Comparison of ENCODE assay signal across 8 mouse cellular contexts in genomic region chrX:98149724-98150392, GRCm38 (mm10). TPM values are rescaled to one million over a fixed set of nuclear protein-coding genes. Genes with fewer than 3 reads are reported as not detected.
DNase-seq lines count a peak whose midpoint lies in the region; ATAC-seq and TF ChIP-seq lines count a peak whose summit lies in the region.

No protein-coding gene starts in this region.

- no peak for DNase-seq in lung, postnatal 10 days
- DNase-seq in adrenal gland, postnatal 36 days = peak; percentile 39 to 55
- peak; percentile 53 for DNase-seq in gastrocnemius, adult 2 months
- peak; percentile 3 for DNase-seq in hindbrain, postnatal 0 days (ENCODE audit: low spot score)
- DNase-seq in retina, embryonic 14.5 days (ENCODE audit: low spot score) = peak; percentile 15
- no peak for DNase-seq in ovary, adult 18-20 months (ENCODE audit: low spot score)

- H3K9me3 ChIP-seq in lung, embryonic 15.5 days = no peaks in the 10 kb centered on the region
- no peaks in the 10 kb centered on the region for H3K9me3 ChIP-seq in hindbrain, postnatal 0 days (ENCODE audit: low read length)
- H3K9me3 ChIP-seq in limb, embryonic 15.5 days = no peaks in the 10 kb centered on the region

- peaks cover 55% of the 10 kb centered on the region for H3K27me3 ChIP-seq in lung, embryonic 15.5 days
- H3K27me3 ChIP-seq in hindbrain, postnatal 0 days (ENCODE audit: insufficient read depth, low read length) = peaks cover 4% of the 10 kb centered on the region; the same call in 1 of the 2 replicates
- H3K27me3 ChIP-seq in limb, embryonic 15.5 days = peaks cover 40% of the 10 kb centered on the region

- no peak for ATAC-seq in lung, embryonic 15.5 days (ENCODE audit: borderline replicate concordance, extremely low read depth, low FRiP score, low TSS enrichment)
- ATAC-seq in hindbrain, postnatal 0 days = peak; percentile 61
- no peak for ATAC-seq in limb, embryonic 15.5 days (ENCODE audit: insufficient number of reproducible peaks, low FRiP score, low TSS enrichment, low read depth)

- H3K27ac ChIP-seq in lung, embryonic 15.5 days = no peak overlapping the region
- H3K27ac ChIP-seq in gastrocnemius, adult 2 months = peak overlapping the region; percentile 86
- H3K27ac ChIP-seq in hindbrain, postnatal 0 days = no peak overlapping the region
- H3K27ac ChIP-seq in limb, embryonic 15.5 days = no peak overlapping the region

- peak overlapping the region; percentile 31 for H3K4me3 ChIP-seq in lung, embryonic 15.5 days
- peak overlapping the region; percentile 80 for H3K4me3 ChIP-seq in gastrocnemius, adult 2 months
- peak overlapping the region; percentile 40 for H3K4me3 ChIP-seq in hindbrain, postnatal 0 days (ENCODE audit: low read length)
- peak overlapping the region; percentile 39 for H3K4me3 ChIP-seq in limb, embryonic 15.5 days

- H3K4me1 ChIP-seq in lung, embryonic 15.5 days = no peaks in the 10 kb centered on the region
- no peaks in the 10 kb centered on the region for H3K4me1 ChIP-seq in hindbrain, postnatal 0 days (ENCODE audit: insufficient read depth, low read length)
- H3K4me1 ChIP-seq in limb, embryonic 15.5 days = peaks cover 23% of the 10 kb centered on the region; the same call in 1 of the 2 replicates

- intact Hi-C loops in gastrocnemius, adult 2 months (cut with DNase I) = loop anchor here (2.0 to 10.0 kb wide), 3 partner anchors 67 to 231 kb away; no protein-coding TSS in a partner anchor

- H3K36me3 ChIP-seq in lung, embryonic 15.5 days = no peaks in the 10 kb centered on the region
- no peaks in the 10 kb centered on the region for H3K36me3 ChIP-seq in hindbrain, postnatal 0 days (ENCODE audit: insufficient read depth, low read length)
- H3K36me3 ChIP-seq in limb, embryonic 15.5 days = no peaks in the 10 kb centered on the region

- WGBS in lung, embryonic 15.5 days = 18% methylated on average over 24 of the region's 30 CpGs
- 23% methylated on average over 27 of the region's 30 CpGs for WGBS in hindbrain, postnatal 0 days
- WGBS in limb, embryonic 15.5 days = 23% methylated on average over 30 of the region's 30 CpGs

- no peak for TF ChIP-seq CTCF in gastrocnemius, adult 2 months (IDR thresholded peaks at IDR 0.05)
- TF ChIP-seq CTCF in hindbrain, postnatal 0 days (IDR thresholded peaks at IDR 0.05; ENCODE audit: low read depth) = no peak

- H3K9ac ChIP-seq in lung, embryonic 15.5 days = no peak overlapping the region
- H3K9ac ChIP-seq in hindbrain, postnatal 0 days (replicated peaks; ENCODE audit: low read length) = 0 out of 2 replicates have a peak overlapping the region, but pooled peaks have one; percentile 28
- no peak overlapping the region for H3K9ac ChIP-seq in limb, embryonic 15.5 days

- H3K4me2 ChIP-seq in lung, embryonic 15.5 days = peak overlapping the region; percentile 60
- H3K4me2 ChIP-seq in hindbrain, postnatal 0 days (ENCODE audit: low read depth, low read length) = peak overlapping the region; percentile 66
- peak overlapping the region; percentile 61 for H3K4me2 ChIP-seq in limb, embryonic 15.5 days

RNA-seq across cellular contexts. Expression of gene Ar, which starts 1.3 kb away (rescaled TPM):
- 0.14 and 0.15 TPM in 2 replicates for polyA plus RNA-seq in lung, embryonic 15.5 days (2015; fragmentation: Nextera tagmentation; extraction: Ambion mirVana)
- total RNA-seq in adrenal gland, postnatal 36 days (2021) = 10 to 100 TPM; 57.7 to 91.1 TPM
- 10 to 100 TPM; 13.6 to 33.3 TPM for total RNA-seq in gastrocnemius, adult 2 months (2021)
- 0.36 and 0.37 TPM in 2 replicates for total RNA-seq in hindbrain, postnatal 0 days (2014; rRNA removed)
- 0.21 and 0.32 TPM in 2 replicates for polyA plus RNA-seq in hindbrain, postnatal 0 days (2015; fragmentation: Nextera tagmentation; extraction: Ambion mirVana)
- 1.0 and 1.1 TPM in 2 replicates for polyA plus RNA-seq in limb, embryonic 15.5 days (2015; fragmentation: Nextera tagmentation; extraction: Ambion mirVana)

Comparison
In these comparisons a context has a peak if more than half of its experiments do, and no peak if none do; other contexts are left out.
1. DNase-seq: peak in adrenal gland, postnatal 36 days (2 of 2), gastrocnemius, adult 2 months (single experiment), hindbrain, postnatal 0 days (single experiment) and retina, embryonic 14.5 days (single experiment); none in lung, postnatal 10 days (single experiment) and ovary, adult 18-20 months (single experiment).
2. RNA of gene Ar, which starts 1.3 kb away (total RNA-seq): 57.7 to 91.1 TPM in adrenal gland, postnatal 36 days and 13.6 to 33.3 TPM in gastrocnemius, adult 2 months; 0.36 to 0.37 TPM in hindbrain, postnatal 0 days; every median in the first group is over 10 times any median in the second.
3. Peak in every context shown above with its lines, with median percentiles within 50 percentile points of each other: H3K4me2 ChIP-seq and H3K4me3 ChIP-seq.